8 mouse cellular contexts compared by ENCODE assay signal in the genomic region with DNA sequence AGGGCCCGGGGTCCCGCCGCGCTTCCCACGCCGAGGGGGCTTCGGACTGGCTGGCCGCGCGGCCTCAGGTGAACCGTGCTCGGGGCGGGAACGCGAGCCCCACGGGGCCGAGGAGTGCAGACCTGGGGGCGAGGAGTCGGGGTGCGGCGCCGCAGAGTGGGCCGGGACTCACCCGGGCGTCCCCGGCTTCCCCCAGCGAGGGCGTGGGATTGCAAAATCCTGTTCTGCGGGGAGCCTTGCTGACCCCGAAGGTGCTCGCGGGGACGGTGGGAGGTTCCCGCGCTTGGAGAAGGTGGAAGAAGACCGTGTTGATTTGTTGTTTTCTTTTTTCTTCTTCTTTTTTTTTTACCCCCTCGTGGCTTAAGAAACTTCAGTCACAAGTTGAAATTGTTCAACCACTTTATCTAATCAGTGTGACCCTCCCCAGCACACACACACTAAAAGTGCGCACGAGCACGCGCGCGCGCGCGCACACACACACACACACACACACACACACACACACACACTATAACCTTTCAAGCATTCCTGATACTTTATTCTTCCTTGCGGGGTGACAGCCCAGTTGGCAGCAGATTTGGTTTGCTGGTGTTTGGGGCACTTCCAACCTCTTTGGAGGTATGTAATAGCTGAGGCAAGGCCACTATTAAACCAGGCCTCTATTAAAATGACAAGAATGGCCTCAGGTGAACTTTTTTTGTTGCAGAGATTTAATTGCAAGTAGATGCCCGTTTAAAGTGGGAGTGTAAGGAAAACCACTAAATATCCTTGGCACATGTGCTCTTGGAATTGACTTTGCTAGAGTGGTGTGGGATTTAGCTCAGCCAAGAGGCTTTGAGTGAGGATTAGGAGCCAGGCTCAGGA. TPM values are rescaled to one million over a fixed set of nuclear protein-coding genes. Genes with fewer than 3 reads are reported as not detected.
DNase-seq lines count a peak whose midpoint lies in the region; ATAC-seq and TF ChIP-seq lines count a peak whose summit lies in the region.

No protein-coding gene starts in this region.

- peaks cover 3% of the 10 kb centered on the region for H3K4me1 ChIP-seq in lung, adult 2 months (ENCODE audit: control insufficient read depth, insufficient read depth, low read length)

- peak overlapping the region; percentile 94 for H3K4me3 ChIP-seq in lung, adult 2 months (replicated peaks; ENCODE audit: extremely low read depth, low read depth, low read length)

- ATAC-seq in monocyte, adult 5-6 weeks (replicated peaks; ENCODE audit: insufficient number of reproducible peaks, low FRiP score, low TSS enrichment, poor library complexity, severe bottlenecking): no peak

- WGBS in lung, adult 2 months: under 1% methylated on average over 48 of the region's 48 CpGs

- TF ChIP-seq CTCF in lung, adult 2 months (IDR thresholded peaks at IDR 0.05; ENCODE audit: insufficient read depth, low read length): no peak

- DNase-seq in 3134 (ENCODE audit: extremely low read depth, insufficient read length, low spot score) (peak; percentile 67), MN1 (ENCODE audit: low spot score) (peak; percentile 45)
- DNase-seq in cerebellum, postnatal 10 days: peak; percentile 60 to 64
- peak; percentile 26 for DNase-seq in gastrocnemius, postnatal 10 days
- DNase-seq in kidney, adult 18-20 months: peak; percentile 50
- peak; percentile 28 for DNase-seq in lung, adult 2 months
- DNase-seq in retina, adult 2 months (ENCODE audit: low read depth, low spot score): peak; percentile 61

- TF ChIP-seq POLR2A in lung, adult 2 months (IDR thresholded peaks at IDR 0.05; ENCODE audit: borderline replicate concordance, extremely low read depth, low read depth, low read length): no peak

RNA-seq across cellular contexts. Expression of a gene that starts 3.1 kb away (rescaled TPM):
- total RNA-seq in gastrocnemius, postnatal 10 days (2021): 10 to 100 TPM; 61.3 to 68.6 TPM
- 40.0 and 53.0 TPM in 2 replicates for polyA plus RNA-seq in lung, adult 2 months (2012; rRNA removed)
- 301 to 321 TPM (median 307 TPM) in 3 replicates for total RNA-seq in monocyte, adult 5-6 weeks (2017)
